Mouse (Mus musculus) kidney, embryonic 15.5 days (tissue): ENCODE measurements around the gene Sla2. TPM values are rescaled to one million over a fixed set of nuclear protein-coding genes. Genes with fewer than 3 reads are reported as not detected.

Source experiments
- ATAC-seq: fragments of 200-750 bp; cut with Nextera tagmentation; replicated peaks from 2 replicates; pipeline ENCODE4 v1.8.0; 2017; ENCODE audit warnings: moderate TSS enrichment; ENCODE audit not compliant: low FRiP score
- H3K27ac ChIP-seq: fragments of 300-500 bp; sonication (generic); 2 replicates; pipeline ENCODE4 v1.5.1; 2015; ENCODE audit warnings: mild to moderate bottlenecking, inconsistent platforms
- H3K27me3 ChIP-seq: fragments of 300-500 bp; sonication (generic); 2 replicates; pipeline ENCODE4 v1.6.1; 2015; ENCODE audit warnings: inconsistent platforms
- H3K36me3 ChIP-seq: fragments of 300-500 bp; sonication (generic); 2 replicates; pipeline ENCODE4 v1.6.1; 2015; ENCODE audit warnings: inconsistent platforms
- H3K4me1 ChIP-seq: fragments of 300-500 bp; sonication (generic); 2 replicates; pipeline ENCODE4 v1.6.1; 2015; ENCODE audit warnings: inconsistent platforms
- H3K4me2 ChIP-seq: fragments of 300-500 bp; sonication (generic); 2 replicates; pipeline ENCODE4 v1.6.1; 2015; ENCODE audit warnings: moderate library complexity, mild to moderate bottlenecking, inconsistent platforms
- H3K4me3 ChIP-seq: fragments of 300-500 bp; sonication (generic); replicated peaks from 2 replicates; pipeline ENCODE4 v1.5.1; 2015; ENCODE audit warnings: mild to moderate bottlenecking, inconsistent platforms
- H3K9ac ChIP-seq: fragments of 300-500 bp; sonication (generic); 2 replicates; pipeline ENCODE4 v1.6.1; 2015; ENCODE audit warnings: mild to moderate bottlenecking, inconsistent platforms
- H3K9me3 ChIP-seq: fragments of 300-500 bp; sonication (generic); replicated peaks from 2 replicates; pipeline ENCODE4 v1.6.1; 2016; ENCODE audit warnings: inconsistent platforms
- WGBS: fragments of 180-500 bp; shearing (Covaris S2); methylation state at CpG from one replicate; pipeline ENCODE4 v1.1.7; 2015; ENCODE audit warnings: mixed read lengths; 5-methylcytosine and 5-hydroxymethylcytosine counted together
- polyA plus RNA-seq: library from polyadenylated mRNA; unstranded; fragments of >200 nt; fragmentation: Nextera tagmentation; extraction: Ambion mirVana; gene quantifications from 2 replicates; pipeline ENCODE4 v1.2.1, GENCODE M21; 2015

The Sla2 gene
- polyA plus RNA-seq, 1 experiment from 2014 or later: 0.22 TPM

- H3K36me3 ChIP-seq: peaks cover 4% of the 10 kb centered on the region
- no peak overlapping the region for H3K4me3 ChIP-seq
- no peak for ATAC-seq
- no peaks in the 10 kb centered on the region for H3K9me3 ChIP-seq
- H3K9ac ChIP-seq: no peak overlapping the region
- no peaks in the 10 kb centered on the region for H3K4me1 ChIP-seq
- no peak overlapping the region for H3K4me2 ChIP-seq
- no peaks in the 10 kb centered on the region for H3K27me3 ChIP-seq
- 75% methylated on average over 3 of the region's 3 CpGs for WGBS
- H3K27ac ChIP-seq: no peak overlapping the region
Observed at GRCm38 (mm10) chr2:156879541-156879940, 7.5 kb downstream of the Sla2 start.

- ATAC-seq: no peak
- Histone ChIP-seq H3K9me3 (no peaks in the 10 kb centered on the region), H3K4me1 (no peaks in the 10 kb centered on the region), H3K4me2 (no peak overlapping the region), H3K27ac (no peak overlapping the region), H3K36me3 (peaks cover 22% of the 10 kb centered on the region), H3K4me3 (no peak overlapping the region), H3K27me3 (no peaks in the 10 kb centered on the region), H3K9ac (no peak overlapping the region)
- WGBS: 57% methylated on average over 9 of the region's 9 CpGs
Observed at GRCm38 (mm10) chr2:156877726-156878125, 9.3 kb downstream of the Sla2 start.

- Histone ChIP-seq H3K27ac (no peak overlapping the region), H3K9me3 (no peaks in the 10 kb centered on the region), H3K36me3 (peaks cover 49% of the 10 kb centered on the region), H3K27me3 (no peaks in the 10 kb centered on the region), H3K4me2 (no peak overlapping the region), H3K4me1 (peaks cover 7% of the 10 kb centered on the region; the same call in 1 of the 2 replicates), H3K9ac (no peak overlapping the region), H3K4me3 (no peak overlapping the region)
- WGBS: 94% methylated on average over 4 of the region's 4 CpGs
- no peak for ATAC-seq
Observed at GRCm38 (mm10) chr2:156874760-156875510, 12.1 kb downstream of the Sla2 start.

- ATAC-seq: no peak
- Histone ChIP-seq H3K27ac (no peak overlapping the region), H3K27me3 (no peaks in the 10 kb centered on the region), H3K9me3 (no peaks in the 10 kb centered on the region), H3K4me1 (peaks cover 9% of the 10 kb centered on the region; the same call in 1 of the 2 replicates), H3K4me3 (no peak overlapping the region), H3K36me3 (peaks cover 54% of the 10 kb centered on the region), H3K4me2 (no peak overlapping the region), H3K9ac (no peak overlapping the region)
- 93% methylated on average over 8 of the region's 8 CpGs for WGBS
Observed at GRCm38 (mm10) chr2:156874047-156874759, 12.8 kb downstream of the Sla2 start.

GRCm38 (mm10) chr2:156873629-156874028 lies 13.4 kb downstream of the Sla2 start:
- H3K4me3 ChIP-seq: no peak overlapping the region
- H3K9ac ChIP-seq: no peak overlapping the region
- H3K9me3 ChIP-seq: no peaks in the 10 kb centered on the region
- H3K27ac ChIP-seq: no peak overlapping the region
- ATAC-seq: peak; percentile 64; the same call in 1 of the 2 replicates
- H3K36me3 ChIP-seq: peaks cover 60% of the 10 kb centered on the region
- no peaks in the 10 kb centered on the region for H3K27me3 ChIP-seq
- 28% methylated on average over 5 of the region's 5 CpGs for WGBS
- H3K4me2 ChIP-seq: no peak overlapping the region
- peaks cover 9% of the 10 kb centered on the region; the same call in 1 of the 2 replicates for H3K4me1 ChIP-seq

- no peaks in the 10 kb centered on the region for H3K9me3 ChIP-seq
- H3K27me3 ChIP-seq: no peaks in the 10 kb centered on the region
- H3K4me3 ChIP-seq: no peak overlapping the region
- H3K27ac ChIP-seq: no peak overlapping the region
- no peak for ATAC-seq
- 48% methylated on average over 6 of the region's 6 CpGs for WGBS
- H3K4me1 ChIP-seq: peaks cover 9% of the 10 kb centered on the region; the same call in 1 of the 2 replicates
- H3K9ac ChIP-seq: no peak overlapping the region
- peaks cover 89% of the 10 kb centered on the region for H3K36me3 ChIP-seq
- no peak overlapping the region for H3K4me2 ChIP-seq
Observed at GRCm38 (mm10) chr2:156870519-156870918, 16.5 kb downstream of the Sla2 start.

- 91% methylated on average over 7 of the region's 7 CpGs for WGBS
- no peak for ATAC-seq
- H3K27ac ChIP-seq: no peak overlapping the region
- peaks cover 95% of the 10 kb centered on the region for H3K36me3 ChIP-seq
- peaks cover 15% of the 10 kb centered on the region for H3K4me1 ChIP-seq
- no peaks in the 10 kb centered on the region for H3K27me3 ChIP-seq
- no peak overlapping the region for H3K4me3 ChIP-seq
- H3K4me2 ChIP-seq: no peak overlapping the region
- H3K9ac ChIP-seq: no peak overlapping the region
- no peaks in the 10 kb centered on the region for H3K9me3 ChIP-seq
Observed at GRCm38 (mm10) chr2:156869554-156869953, 17.4 kb downstream of the Sla2 start.

- H3K4me3 ChIP-seq: no peak overlapping the region
- H3K27ac ChIP-seq: no peak overlapping the region
- H3K9me3 ChIP-seq: no peaks in the 10 kb centered on the region
- ATAC-seq: no peak
- H3K36me3 ChIP-seq: peaks cover 91% of the 10 kb centered on the region
- no peaks in the 10 kb centered on the region for H3K27me3 ChIP-seq
- peaks cover 21% of the 10 kb centered on the region for H3K4me1 ChIP-seq
- H3K9ac ChIP-seq: no peak overlapping the region
- H3K4me2 ChIP-seq: no peak overlapping the region
- 79% methylated on average over 8 of the region's 8 CpGs for WGBS
Observed at GRCm38 (mm10) chr2:156868994-156869393, 18.0 kb downstream of the Sla2 start.

GRCm38 (mm10) chr2:156864481-156864880 lies 22.5 kb downstream of the Sla2 start:
- Histone ChIP-seq H3K9me3 (no peaks in the 10 kb centered on the region), H3K9ac (peak overlapping the region; percentile 99; the same call in 1 of the 2 replicates), H3K4me1 (peaks cover 26% of the 10 kb centered on the region), H3K36me3 (peaks cover 53% of the 10 kb centered on the region), H3K27ac (peak overlapping the region; percentile 81; the same call in 1 of the 2 replicates), H3K4me2 (peak overlapping the region; percentile 86), H3K27me3 (no peaks in the 10 kb centered on the region), H3K4me3 (peak overlapping the region; percentile 87)
- WGBS: 79% methylated on average over 3 of the region's 3 CpGs
- no peak for ATAC-seq

- under 1% methylated on average over 28 of the region's 28 CpGs for WGBS
- H3K4me1 ChIP-seq: peaks cover 26% of the 10 kb centered on the region
- no peaks in the 10 kb centered on the region for H3K27me3 ChIP-seq
- ATAC-seq: no peak
- peak overlapping the region; percentile 86 for H3K4me2 ChIP-seq
- peak overlapping the region; percentile 99 for H3K9ac ChIP-seq
- peaks cover 47% of the 10 kb centered on the region for H3K36me3 ChIP-seq
- H3K9me3 ChIP-seq: no peaks in the 10 kb centered on the region
- peak overlapping the region; percentile 87 for H3K4me3 ChIP-seq
- peak overlapping the region; percentile 81 for H3K27ac ChIP-seq
Observed at GRCm38 (mm10) chr2:156863487-156864160, 23.4 kb downstream of the Sla2 start.

GRCm38 (mm10) chr2:156862772-156863486 lies 24.1 kb downstream of the Sla2 start, which contains the start of gene Rab5if:
TSS of gene Rab5if (plus strand) at chr2:156863128.
- H3K36me3 ChIP-seq: peaks cover 46% of the 10 kb centered on the region
- H3K4me2 ChIP-seq: peak within 1 kb of the TSS; percentile 86
- H3K9me3 ChIP-seq: no peaks in the 10 kb centered on the region
- under 1% methylated on average over 91 of the region's 98 CpGs for WGBS
- peak within 1 kb of the TSS; percentile 97 for H3K27ac ChIP-seq
- peak within 1 kb of the TSS; percentile 87 for H3K4me3 ChIP-seq
- H3K4me1 ChIP-seq: peaks cover 29% of the 10 kb centered on the region
- H3K27me3 ChIP-seq: no peaks in the 10 kb centered on the region
- peak; percentile 97 for ATAC-seq
- H3K9ac ChIP-seq: peak within 1 kb of the TSS; percentile 99
